Mouse (Mus musculus): ENCODE measurements around the gene Nek9.

GRCm38 (mm10) chr12:85296915-85297314 is 42.2 kb downstream of the Nek9 start:
- TF ChIP-seq POLR2A (IDR thresholded peaks at IDR 0.05; ENCODE audit: borderline replicate concordance, extremely low read depth, insufficient read depth, insufficient read length, poor library complexity, severe bottlenecking) (no peak), CTCF (IDR thresholded peaks at IDR 0.05; ENCODE audit: borderline replicate concordance, extremely low read depth, insufficient read depth, insufficient read length) (no peak)

All from brain, embryonic 14.5 days (tissue).